Mouse (Mus musculus): ENCODE results near the gene Pspn. TPM values are rescaled to one million over a fixed set of nuclear protein-coding genes. Genes with fewer than 3 reads are reported as not detected.
A peak's percentile ranks its signal among the peaks of the same experiment; 100 is the strongest.

Gene Pspn
- not detected for total RNA-seq (2021)
- long read RNA-seq, experiment 1, result 0 reads
- long read RNA-seq, experiment 2, result 0 reads

- DNase-seq (ENCODE audit: extremely low spot score in 1 of 2, low spot score in 2 of 2), result no peak
- H3K27ac ChIP-seq, result no peak within 1 kb of the TSS
- TF ChIP-seq CTCF (IDR thresholded peaks at IDR 0.05), result no peak
- intact Hi-C loops (cut with DNase I), result loop anchor here (5.0 to 10.0 kb wide), 4 partner anchors 167 to 335 kb away; partner anchors contain the start of genes Gpr108 and Trip10
- H3K4me3 ChIP-seq, result no peak within 1 kb of the TSS
Measured at GRCm38 (mm10) chr17:56999968-57000609, at the start of gene Pspn. TSS of gene Pspn (minus strand) at chr17:57000018.

- intact Hi-C loops (cut with DNase I), result no loop called here
- DNase-seq (ENCODE audit: extremely low spot score in 1 of 2, low spot score in 2 of 2), result no peak
- TF ChIP-seq CTCF (IDR thresholded peaks at IDR 0.05), result no peak
Measured at GRCm38 (mm10) chr17:57048816-57049215, 49.0 kb upstream of the Pspn start.

GRCm38 (mm10) chr17:57047406-57047805, 47.6 kb upstream of the Pspn start:
- no peak for TF ChIP-seq CTCF (IDR thresholded peaks at IDR 0.05)
- intact Hi-C loops (cut with DNase I), result no loop called here
- H3K4me3 ChIP-seq, result no peak overlapping the region
- no peak for DNase-seq (ENCODE audit: extremely low spot score in 1 of 2, low spot score in 2 of 2)
- no peak overlapping the region for H3K27ac ChIP-seq

More at GRCm38 (mm10) chr17:57048816-57049215, 49.0 kb upstream of the Pspn start:
- no peak overlapping the region for H3K4me3 ChIP-seq
- no peak overlapping the region for H3K27ac ChIP-seq

- no peak within 1 kb of the TSS for H3K27ac ChIP-seq
- no peak for DNase-seq (ENCODE audit: extremely low spot score in 1 of 2, low spot score in 2 of 2)
- H3K4me3 ChIP-seq, result no peak within 1 kb of the TSS
- intact Hi-C loops (cut with DNase I), result no loop called here
- no peak for TF ChIP-seq CTCF (IDR thresholded peaks at IDR 0.05)
Measured at GRCm38 (mm10) chr17:57041554-57041953, 41.7 kb upstream of the Pspn start, which contains the start of gene Slc25a41. TSS of gene Slc25a41 (minus strand) at chr17:57041654.

GRCm38 (mm10) chr17:57038978-57039377, 39.2 kb upstream of the Pspn start:
- no peak for DNase-seq (ENCODE audit: extremely low spot score in 1 of 2, low spot score in 2 of 2)
- Histone ChIP-seq H3K4me3 (no peak overlapping the region), H3K27ac (no peak overlapping the region)
- intact Hi-C loops (cut with DNase I), result no loop called here
- TF ChIP-seq CTCF (IDR thresholded peaks at IDR 0.05), result peak; percentile 17

GRCm38 (mm10) chr17:57032854-57033253, 33.0 kb upstream of the Pspn start:
- DNase-seq (ENCODE audit: extremely low spot score in 1 of 2, low spot score in 2 of 2), result no peak
- TF ChIP-seq CTCF (IDR thresholded peaks at IDR 0.05), result no peak
- intact Hi-C loops (cut with DNase I), result loop anchor here (1.0 to 2.0 kb wide), 2 partner anchors 27 to 42 kb away; partner anchors contain the start of gene Clpp
- Histone ChIP-seq H3K27ac (peak overlapping the region; percentile 89), H3K4me3 (no peak overlapping the region)

- no peak; the same call in 1 of the 2 replicates for TF ChIP-seq CTCF (IDR thresholded peaks at IDR 0.05)
- intact Hi-C loops (cut with DNase I), result loop anchor here (1.0 to 2.0 kb wide), 3 partner anchors 21 to 41 kb away; partner anchors contain the start of genes Clpp, Gm17949 and Gtf2f1
- peak overlapping the region; percentile 48 for H3K4me3 ChIP-seq
- peak overlapping the region; percentile 89 for H3K27ac ChIP-seq
- peak; percentile 98 to 100 for DNase-seq (ENCODE audit: extremely low spot score in 1 of 2, low spot score in 2 of 2)
Measured at GRCm38 (mm10) chr17:57031661-57032420, 32.0 kb upstream of the Pspn start.

- TF ChIP-seq CTCF (IDR thresholded peaks at IDR 0.05), result no peak
- intact Hi-C loops (cut with DNase I), result loop anchor here (1.0 kb wide), 1 partner anchor 20 kb away; the partner anchor contains the start of genes Gm17949 and Gtf2f1
- H3K4me3 ChIP-seq, result peak within 1 kb of the TSS; percentile 63
- peak within 1 kb of the TSS; percentile 89 for H3K27ac ChIP-seq
- peak; percentile 46 to 55 for DNase-seq (ENCODE audit: extremely low spot score in 1 of 2, low spot score in 2 of 2)
Measured at GRCm38 (mm10) chr17:57030931-57031660, 31.3 kb upstream of the Pspn start, which contains the start of gene Khsrp. TSS of gene Khsrp (minus strand) at chr17:57031522.

- DNase-seq (ENCODE audit: extremely low spot score in 1 of 2, low spot score in 2 of 2), result no peak
- intact Hi-C loops (cut with DNase I), result no loop called here
- Histone ChIP-seq H3K27ac (no peak overlapping the region), H3K4me3 (peak overlapping the region; percentile 63)
- no peak for TF ChIP-seq CTCF (IDR thresholded peaks at IDR 0.05)
Measured at GRCm38 (mm10) chr17:57029691-57030090, 29.9 kb upstream of the Pspn start.

- DNase-seq (ENCODE audit: extremely low spot score in 1 of 2, low spot score in 2 of 2), result no peak
- TF ChIP-seq CTCF (IDR thresholded peaks at IDR 0.05), result no peak
- intact Hi-C loops (cut with DNase I), result no loop called here
- Histone ChIP-seq H3K27ac (no peak overlapping the region), H3K4me3 (no peak overlapping the region)
Measured at GRCm38 (mm10) chr17:57027471-57027870, 27.7 kb upstream of the Pspn start.

- no peak for TF ChIP-seq CTCF (IDR thresholded peaks at IDR 0.05)
- no peak overlapping the region for H3K4me3 ChIP-seq
- intact Hi-C loops (cut with DNase I), result no loop called here
- no peak for DNase-seq (ENCODE audit: extremely low spot score in 1 of 2, low spot score in 2 of 2)
- no peak overlapping the region for H3K27ac ChIP-seq
Measured at GRCm38 (mm10) chr17:57020960-57021359, 21.1 kb upstream of the Pspn start.
